Mouse (Mus musculus) T-helper 1 cell (primary cell): Measurements from ENCODE around the gene Cdk12.

ENCODE experiments used
- in situ Hi-C: fragments of 300-600 bp; cut with MboI, MseI; formaldehyde crosslinking; loops from one replicate; pipeline ENCODE4 v1.15.1; 2025; ENCODE audit warnings: high pct_unique_total_duplicates

The Cdk12 gene

DNA sequence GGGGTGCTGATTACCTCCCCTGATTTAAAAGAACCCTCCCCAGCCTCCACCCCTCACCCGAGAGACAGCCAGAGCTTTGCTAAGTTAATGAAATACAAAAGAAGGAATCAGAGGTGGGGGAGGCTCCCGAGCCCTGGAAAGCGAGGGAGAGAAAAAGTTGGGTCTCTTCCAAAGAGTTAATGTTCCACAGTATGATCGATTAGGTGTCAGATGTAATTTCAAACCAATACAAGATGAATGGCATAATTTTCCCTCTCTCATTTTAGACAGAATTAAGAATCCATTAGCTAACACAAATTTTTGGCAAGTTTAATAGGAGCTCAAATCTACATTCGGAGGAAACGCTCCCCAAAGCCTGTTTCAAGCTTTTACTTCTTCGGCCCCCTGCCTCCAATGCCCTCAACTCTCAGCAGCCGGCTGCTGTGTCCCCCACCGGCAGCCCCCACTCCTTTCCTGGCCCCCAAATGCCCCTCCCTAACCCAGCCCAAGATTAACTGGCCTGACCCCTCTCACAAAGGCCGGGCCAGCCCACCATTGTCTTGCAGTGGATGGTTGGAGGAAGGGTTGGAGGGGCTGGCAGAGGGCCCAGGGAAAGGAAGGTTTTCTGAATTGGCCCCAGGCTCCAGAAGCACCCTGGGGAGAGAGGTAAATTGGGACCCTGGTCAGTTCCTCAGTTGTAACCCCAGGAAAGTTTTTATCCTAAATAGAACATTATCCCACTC, 95.8 kb downstream of the Cdk12 start:
- in situ Hi-C loops, result no loop called here

DNA sequence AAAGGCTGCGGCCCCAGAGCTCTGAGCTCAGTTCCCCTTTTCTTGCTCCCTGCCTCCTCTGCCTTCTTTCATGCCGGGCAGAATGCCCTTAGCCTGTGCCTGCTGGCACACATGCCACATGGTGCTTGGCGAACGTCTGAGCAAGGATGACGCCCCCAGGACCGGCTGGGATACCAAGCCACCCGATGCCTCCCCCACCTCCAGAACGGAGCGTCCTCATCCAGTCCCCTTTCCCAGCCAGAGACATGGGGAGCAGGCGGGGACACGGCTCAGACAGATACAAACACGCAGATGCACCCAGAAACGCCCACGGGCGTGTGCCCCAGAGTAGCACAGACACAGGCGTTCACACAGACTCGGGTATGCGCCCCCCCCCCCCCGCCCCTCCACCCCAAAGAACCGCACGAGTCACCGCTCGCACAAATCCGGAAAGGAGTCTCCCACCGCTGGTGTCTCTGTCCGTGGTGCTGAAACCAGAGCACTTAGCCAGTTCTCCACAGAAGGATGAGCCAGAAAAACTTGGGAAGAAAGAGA, 111.0 kb downstream of the Cdk12 start:
- in situ Hi-C loops, result no loop called here

DNA sequence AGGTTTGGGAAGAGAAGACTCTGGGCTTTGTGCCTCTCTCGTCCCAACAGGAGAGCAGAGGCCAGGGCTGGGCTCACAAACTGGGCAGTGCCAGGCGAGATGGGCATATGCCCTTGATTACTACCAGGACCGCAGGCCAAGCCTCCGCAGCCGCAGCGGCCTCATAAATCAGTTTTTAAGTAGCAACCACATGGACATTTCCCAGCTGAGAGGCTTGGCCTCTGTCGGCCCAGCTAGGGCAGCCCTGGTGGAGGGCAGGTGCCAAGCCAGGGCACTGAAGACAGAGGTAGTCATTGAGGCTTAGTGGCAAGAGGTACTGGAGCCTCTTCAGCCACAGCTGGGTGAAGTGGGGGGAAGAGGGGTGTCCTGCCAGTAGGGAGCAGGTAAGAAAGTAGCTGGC, 114.6 kb downstream of the Cdk12 start:
- in situ Hi-C loops, result no loop called here

DNA sequence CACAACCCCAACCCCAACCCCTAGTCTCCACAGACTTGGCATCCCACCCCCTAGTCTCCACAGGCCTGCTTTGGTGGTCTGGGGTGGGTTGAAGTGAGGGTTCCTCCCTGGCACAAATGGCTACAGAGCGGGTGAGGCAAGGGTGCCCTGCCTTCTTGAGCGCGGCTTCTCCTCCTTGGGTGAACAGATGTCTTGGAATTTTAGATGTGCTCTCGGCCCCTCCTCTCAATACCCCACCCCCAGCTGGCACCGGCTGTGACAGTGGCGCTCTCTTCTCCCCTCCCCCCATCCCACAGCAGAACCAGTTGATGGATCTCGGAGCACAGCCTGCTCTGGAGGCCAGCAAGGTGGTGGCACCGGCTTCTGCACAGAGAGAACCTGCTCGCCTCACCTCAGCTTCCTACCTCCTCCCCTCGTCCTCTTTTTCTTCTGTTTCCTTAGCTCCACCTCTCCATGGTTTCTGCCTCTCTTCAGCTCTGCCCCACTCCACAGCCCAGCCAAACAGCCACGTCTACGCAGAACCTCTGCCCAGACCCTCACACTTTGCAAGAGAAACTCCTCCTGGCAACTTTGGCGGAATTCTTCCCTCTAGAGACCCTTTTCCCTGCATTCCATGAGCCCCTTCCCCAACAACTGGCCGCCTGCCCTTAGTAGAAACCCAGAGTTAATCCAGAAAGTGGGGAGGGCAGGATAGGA, 115.7 kb downstream of the Cdk12 start:
- in situ Hi-C loops, result no loop called here

DNA sequence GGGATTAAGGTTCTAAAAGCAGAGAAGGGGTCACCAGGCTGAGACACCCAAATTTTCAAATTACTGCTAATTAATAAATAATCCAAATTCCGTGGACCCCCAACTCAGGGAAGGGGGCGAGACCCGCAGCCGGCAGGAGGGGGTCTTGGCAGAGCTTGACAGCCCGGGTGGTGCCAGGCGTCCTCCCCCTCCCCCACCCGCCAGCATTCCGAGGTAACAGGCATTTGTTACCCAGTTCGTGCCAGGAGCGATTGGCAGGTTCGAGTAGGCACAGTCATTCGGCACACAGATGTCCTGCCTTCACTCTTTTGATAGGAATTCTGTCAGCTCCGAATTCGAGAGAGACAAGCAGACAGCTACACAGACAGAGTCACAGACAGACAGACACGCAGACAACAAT, 116.3 kb downstream of the Cdk12 start:
- in situ Hi-C loops, result no loop called here

GRCm38 (mm10) chr11:98319544-98319943, 116.7 kb downstream of the Cdk12 start:
- in situ Hi-C loops, result no loop called here

- in situ Hi-C loops, result no loop called here
These were observed 117.1 kb downstream of the Cdk12 start for GRCm38 (mm10) chr11:98319944-98320343.

GRCm38 (mm10) chr11:98320381-98320780, 117.5 kb downstream of the Cdk12 start:
- in situ Hi-C loops, result no loop called here

- in situ Hi-C loops, result no loop called here
These were observed 118.2 kb downstream of the Cdk12 start for GRCm38 (mm10) chr11:98320806-98321676.

GRCm38 (mm10) chr11:98321677-98322003, 118.8 kb downstream of the Cdk12 start:
- in situ Hi-C loops, result no loop called here

DNA sequence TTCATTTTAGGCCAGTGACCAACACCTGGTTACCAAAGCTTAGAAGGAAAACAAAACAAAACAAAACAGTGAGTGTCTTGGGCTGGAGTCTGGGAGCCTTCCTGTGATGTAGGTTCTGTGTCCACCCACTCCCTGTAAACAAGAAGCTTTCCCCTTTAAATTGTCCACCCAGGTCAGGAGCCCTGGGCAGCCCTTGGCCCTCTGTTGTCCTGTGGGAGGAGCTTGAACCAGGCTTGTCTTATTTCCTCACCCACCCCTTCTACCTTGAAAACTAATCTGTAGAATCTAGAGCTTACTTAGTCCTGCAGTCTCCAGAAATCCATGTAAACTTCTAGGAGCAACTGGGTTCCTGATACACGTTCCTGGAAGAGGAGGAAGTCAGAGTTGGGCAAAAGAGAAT, 119.3 kb downstream of the Cdk12 start:
- in situ Hi-C loops, result no loop called here

DNA sequence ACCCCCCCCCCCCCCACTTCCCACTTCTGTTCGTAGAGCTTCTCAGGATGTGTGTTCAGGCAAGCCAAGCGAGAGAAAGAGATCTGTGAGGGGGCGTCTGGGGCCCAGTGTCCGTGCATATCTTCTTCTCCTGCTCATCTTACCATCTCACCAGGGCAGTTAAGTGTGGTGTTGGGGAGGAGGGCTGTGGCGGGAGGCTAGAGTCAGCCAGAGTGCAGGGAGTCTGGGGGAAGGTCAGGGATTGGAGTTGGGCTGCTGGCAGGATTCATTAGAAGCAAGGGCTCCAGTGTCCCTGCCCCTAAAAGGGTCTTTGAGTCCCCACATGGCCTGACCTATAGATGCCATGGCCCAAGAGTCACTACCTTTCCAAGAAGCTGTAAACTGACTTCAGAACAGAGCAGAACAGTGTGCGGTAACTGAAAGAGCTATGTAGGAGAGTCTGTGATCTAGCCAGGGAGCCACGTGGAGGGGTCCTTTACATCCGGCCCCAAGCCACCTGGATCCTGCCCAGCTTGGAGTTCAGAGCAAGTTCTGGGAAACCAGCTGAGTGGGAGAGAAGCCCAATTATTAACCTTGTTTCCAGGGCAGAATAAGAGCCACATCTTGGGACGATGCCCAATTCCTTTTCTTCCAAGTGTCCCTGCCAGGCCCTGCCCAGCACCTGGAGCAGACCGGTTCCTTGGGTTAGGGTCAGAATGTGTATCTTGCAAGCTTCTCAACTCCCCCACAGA, 120.4 kb downstream of the Cdk12 start:
- in situ Hi-C loops, result no loop called here

DNA sequence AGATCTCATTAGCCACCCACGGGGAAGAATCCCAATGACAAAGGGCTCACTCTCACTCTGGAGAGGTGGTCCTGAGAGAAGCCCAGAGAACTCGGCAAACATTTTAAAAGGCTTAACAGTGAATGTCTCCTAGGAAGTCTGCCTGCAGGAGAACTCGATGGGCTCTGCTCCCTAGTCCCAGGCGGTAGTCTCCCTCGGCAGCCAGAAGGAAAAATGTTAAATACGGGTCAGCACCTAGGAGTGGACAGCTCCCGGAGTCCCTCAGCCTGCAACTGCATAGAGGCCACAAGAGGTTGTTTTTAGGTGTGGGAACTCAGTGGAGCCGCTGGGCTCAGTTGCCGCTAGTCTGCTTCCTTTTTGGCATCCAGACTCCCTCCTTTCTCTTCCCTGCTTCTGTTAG, 121.1 kb downstream of the Cdk12 start:
- in situ Hi-C loops, result no loop called here

DNA sequence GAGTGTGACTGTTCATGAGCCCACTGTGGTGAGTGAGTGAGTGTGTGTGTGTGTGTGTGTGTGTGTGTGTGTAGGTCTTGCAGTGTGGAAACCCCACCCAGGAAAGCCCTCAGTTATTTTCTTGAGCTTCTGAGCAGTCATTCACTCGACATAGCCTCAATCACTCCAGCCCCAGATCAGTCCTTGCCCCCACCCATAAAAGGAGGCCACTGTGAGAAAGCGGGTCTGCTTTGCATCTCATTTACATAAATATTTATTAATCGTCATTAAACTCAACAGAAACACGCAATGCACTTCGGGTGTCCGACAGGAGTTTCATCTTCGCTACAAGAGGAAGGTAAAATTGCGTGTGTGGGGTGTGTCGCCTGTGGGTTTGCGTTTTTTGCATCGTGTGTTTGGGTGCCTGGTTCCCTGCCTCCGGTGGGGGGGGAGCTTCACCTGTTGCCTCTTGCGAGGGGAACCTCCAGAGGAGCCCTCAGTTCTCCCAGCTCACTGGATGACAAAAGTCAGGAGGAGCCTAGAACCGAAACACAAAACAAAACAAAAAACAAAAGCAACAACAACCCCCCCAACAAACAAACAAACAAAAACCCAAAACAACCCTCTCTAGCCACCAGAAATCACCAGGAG, 122.4 kb downstream of the Cdk12 start:
- in situ Hi-C loops, result no loop called here

GRCm38 (mm10) chr11:98325821-98326218, 123.0 kb downstream of the Cdk12 start:
- in situ Hi-C loops, result no loop called here

DNA sequence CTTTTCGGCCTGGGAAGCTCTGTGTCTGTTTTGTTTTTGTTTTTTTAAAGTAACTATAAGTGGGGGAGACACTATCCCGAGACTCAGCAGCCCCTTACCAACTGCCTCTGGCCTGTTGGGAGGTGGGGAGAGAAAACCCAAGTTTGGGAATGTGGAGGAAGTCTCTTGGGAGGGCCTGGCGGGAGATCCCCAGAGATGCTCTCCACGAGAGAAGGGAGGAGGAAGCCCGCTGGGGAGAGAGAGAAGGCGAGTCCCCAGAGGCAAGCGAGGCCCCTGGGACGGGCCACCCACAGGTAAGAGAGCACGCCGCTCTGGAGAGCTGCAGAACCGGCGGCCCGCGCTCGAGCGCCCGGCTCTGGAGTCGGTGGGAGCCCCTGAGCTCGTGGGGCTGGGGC, 123.9 kb downstream of the Cdk12 start:
- in situ Hi-C loops, result no loop called here

GRCm38 (mm10) chr11:98327136-98328030, 124.5 kb downstream of the Cdk12 start:
- in situ Hi-C loops, result no loop called here

- in situ Hi-C loops, result no loop called here
These were observed 125.1 kb downstream of the Cdk12 start for GRCm38 (mm10) chr11:98328031-98328370.
